Mouse (Mus musculus) limb, embryonic 15.5 days (tissue): ENCODE measurements around the gene Gnaz. TPM values are rescaled to one million over a fixed set of nuclear protein-coding genes. Genes with fewer than 3 reads are reported as not detected.

ENCODE experiments used
- ATAC-seq: fragments of 200-750 bp; cut with Nextera tagmentation; 2 replicates; pipeline ENCODE4 v1.8.0; 2017; ENCODE audit warnings: low read depth, moderate TSS enrichment; ENCODE audit not compliant: insufficient number of reproducible peaks, low FRiP score, low TSS enrichment
- H3K27ac ChIP-seq: fragments of 300-500 bp; sonication (generic); 2 replicates; pipeline ENCODE4 v1.5.1; 2015; ENCODE audit warnings: moderate library complexity, mild to moderate bottlenecking, inconsistent platforms
- H3K27me3 ChIP-seq: fragments of 300-500 bp; sonication (generic); 2 replicates; pipeline ENCODE4 v1.6.1; 2015; ENCODE audit warnings: inconsistent platforms
- H3K36me3 ChIP-seq: fragments of 300-500 bp; sonication (generic); 2 replicates; pipeline ENCODE4 v1.6.1; 2015; ENCODE audit warnings: inconsistent platforms
- H3K4me1 ChIP-seq: fragments of 300-500 bp; sonication (generic); 2 replicates; pipeline ENCODE4 v1.6.1; 2015; ENCODE audit warnings: inconsistent platforms
- H3K4me2 ChIP-seq: fragments of 300-500 bp; sonication (generic); 2 replicates; pipeline ENCODE4 v1.6.1; 2015; ENCODE audit warnings: mild to moderate bottlenecking, inconsistent platforms
- H3K4me3 ChIP-seq: fragments of 300-500 bp; sonication (generic); 2 replicates; pipeline ENCODE4 v1.5.1; 2015; ENCODE audit warnings: mild to moderate bottlenecking, inconsistent platforms
- H3K9ac ChIP-seq: fragments of 300-500 bp; sonication (generic); 2 replicates; pipeline ENCODE4 v1.6.1; 2015; ENCODE audit warnings: inconsistent platforms
- H3K9me3 ChIP-seq: fragments of 300-500 bp; sonication (generic); 2 replicates; pipeline ENCODE4 v1.6.1; 2016; ENCODE audit warnings: inconsistent platforms
- WGBS: fragments of 180-500 bp; shearing (Covaris S2); methylation state at CpG from one replicate; pipeline ENCODE4 v1.1.7; 2015; 5-methylcytosine and 5-hydroxymethylcytosine counted together
- polyA plus RNA-seq: library from polyadenylated mRNA; unstranded; fragments of >200 nt; fragmentation: Nextera tagmentation; extraction: Ambion mirVana; gene quantifications from 2 replicates; pipeline ENCODE4 v1.2.1, GENCODE M21; 2015

The Gnaz gene
- polyA plus RNA-seq, 1 experiment from 2014 or later, result 3.3 TPM

DNA sequence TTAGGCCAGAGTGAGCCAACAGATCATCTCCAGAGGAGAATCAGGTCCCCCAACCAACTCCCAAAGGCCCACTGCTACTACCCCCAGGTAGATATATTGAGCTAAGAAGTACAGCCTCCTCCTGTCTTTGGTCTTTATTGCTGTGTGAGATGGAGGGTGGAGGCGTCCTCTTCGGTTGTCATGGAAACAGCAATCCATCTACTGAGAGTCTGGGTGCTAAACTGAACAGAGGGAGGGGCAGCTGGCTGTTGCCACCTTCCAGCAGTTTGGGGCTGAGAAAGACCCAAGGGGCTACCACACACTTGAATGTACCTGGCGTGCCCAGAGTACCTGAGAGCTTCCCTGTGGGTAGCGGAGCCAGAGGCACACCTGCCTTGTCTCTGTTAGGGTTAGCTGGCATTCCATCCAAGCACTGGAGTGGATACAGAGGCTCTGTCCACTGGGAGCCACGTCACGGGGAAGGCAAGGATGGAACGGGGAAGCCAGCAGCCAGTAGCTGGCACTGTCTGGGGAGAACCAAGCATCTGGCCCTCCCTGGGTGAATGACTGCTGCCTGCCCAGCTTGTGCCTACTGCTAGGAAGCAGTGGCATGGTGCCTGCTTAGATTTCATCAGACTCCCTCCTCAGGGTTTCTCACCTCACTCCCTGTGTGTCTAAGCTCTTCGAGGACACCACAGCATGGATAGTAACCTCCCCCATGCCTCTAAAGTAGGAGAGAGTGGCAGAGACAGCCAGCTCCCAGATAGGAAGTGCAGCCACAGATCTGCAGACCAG is 40.1 kb downstream of the Gnaz start:
- no peak overlapping the region for H3K9ac ChIP-seq
- H3K36me3 ChIP-seq, result no peaks in the 10 kb centered on the region
- H3K27me3 ChIP-seq, result no peaks in the 10 kb centered on the region
- 66% methylated on average over 8 of the region's 8 CpGs for WGBS
- no peaks in the 10 kb centered on the region for H3K9me3 ChIP-seq
- H3K4me1 ChIP-seq, result no peaks in the 10 kb centered on the region
- no peak overlapping the region for H3K4me2 ChIP-seq
- ATAC-seq, result no peak
- H3K4me3 ChIP-seq, result no peak overlapping the region
- no peak overlapping the region for H3K27ac ChIP-seq

DNA sequence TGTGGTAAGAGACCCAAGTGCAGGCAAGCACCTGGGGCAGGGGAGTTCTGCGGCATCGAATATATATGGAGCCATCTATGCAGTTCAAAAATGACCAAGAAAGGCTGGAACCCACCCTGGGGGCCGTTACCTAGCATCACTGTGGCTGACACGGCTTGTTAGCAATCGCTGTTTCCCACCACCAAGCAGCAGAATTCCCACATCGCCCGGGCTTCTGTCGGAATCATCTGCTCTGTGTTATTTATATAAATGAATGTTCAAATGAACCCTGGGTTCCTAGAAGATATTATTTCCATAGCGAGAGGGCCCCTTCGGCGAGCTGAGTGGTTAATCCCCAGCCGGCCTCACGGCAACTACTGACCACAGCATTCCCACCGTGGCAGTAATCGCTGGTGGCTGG is 43.7 kb downstream of the Gnaz start:
- Histone ChIP-seq H3K4me1 (no peaks in the 10 kb centered on the region), H3K27ac (no peak overlapping the region), H3K4me2 (no peak overlapping the region), H3K4me3 (no peak overlapping the region), H3K36me3 (no peaks in the 10 kb centered on the region), H3K9ac (no peak overlapping the region), H3K9me3 (no peaks in the 10 kb centered on the region), H3K27me3 (no peaks in the 10 kb centered on the region)
- 78% methylated on average over 15 of the region's 15 CpGs for WGBS
- ATAC-seq, result no peak

DNA sequence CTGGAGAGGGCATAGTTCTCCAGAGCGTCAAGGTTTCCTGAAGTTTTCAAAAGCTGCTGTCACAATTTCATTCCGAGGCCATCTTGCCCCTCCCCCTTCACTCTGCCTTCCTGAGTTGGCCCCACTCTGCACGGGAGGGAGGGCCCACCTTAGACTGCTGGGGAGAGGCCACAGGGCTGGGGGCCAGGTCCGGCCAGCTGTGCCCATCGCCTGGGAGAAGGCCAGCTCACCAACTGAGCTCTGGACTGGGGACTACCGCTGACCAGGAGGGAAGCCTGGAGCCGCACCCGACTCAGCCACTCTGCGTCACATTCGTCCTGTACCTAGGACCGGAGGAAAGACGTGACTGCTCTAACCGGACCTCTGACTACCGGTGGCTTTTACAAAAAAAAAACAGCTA is 48.5 kb downstream of the Gnaz start:
- H3K27me3 ChIP-seq, result no peaks in the 10 kb centered on the region
- H3K9me3 ChIP-seq, result no peaks in the 10 kb centered on the region
- no peak for ATAC-seq
- H3K4me3 ChIP-seq, result no peak overlapping the region
- 70% methylated on average over 14 of the region's 14 CpGs for WGBS
- H3K4me2 ChIP-seq, result no peak overlapping the region
- no peak overlapping the region for H3K27ac ChIP-seq
- H3K9ac ChIP-seq, result no peak overlapping the region
- no peaks in the 10 kb centered on the region for H3K4me1 ChIP-seq
- no peaks in the 10 kb centered on the region for H3K36me3 ChIP-seq

DNA sequence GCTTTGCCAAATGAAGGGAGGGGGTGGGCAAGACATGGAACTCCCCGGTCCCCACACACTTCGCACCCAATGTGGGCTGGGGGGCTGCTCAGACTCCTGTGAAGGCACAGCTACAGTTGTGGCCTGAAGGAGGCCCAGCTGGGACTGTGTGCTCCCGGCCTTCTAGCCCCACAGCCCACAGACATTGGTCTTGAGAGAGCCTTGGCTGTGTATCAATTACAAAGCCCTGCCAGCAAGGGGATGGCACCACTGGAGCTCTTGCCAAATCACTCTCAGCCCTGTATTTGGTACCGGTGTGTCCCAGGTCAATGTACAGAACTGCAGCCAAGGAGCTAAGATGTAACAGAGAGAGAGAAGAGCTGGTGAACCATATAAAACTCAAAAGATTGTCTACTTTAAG is 49.5 kb downstream of the Gnaz start:
- no peaks in the 10 kb centered on the region for H3K4me1 ChIP-seq
- no peak overlapping the region for H3K27ac ChIP-seq
- no peaks in the 10 kb centered on the region for H3K27me3 ChIP-seq
- H3K36me3 ChIP-seq, result no peaks in the 10 kb centered on the region
- 87% methylated on average over 4 of the region's 4 CpGs for WGBS
- H3K9ac ChIP-seq, result no peak overlapping the region
- H3K4me3 ChIP-seq, result no peak overlapping the region
- ATAC-seq, result no peak
- no peak overlapping the region for H3K4me2 ChIP-seq
- H3K9me3 ChIP-seq, result no peaks in the 10 kb centered on the region

DNA sequence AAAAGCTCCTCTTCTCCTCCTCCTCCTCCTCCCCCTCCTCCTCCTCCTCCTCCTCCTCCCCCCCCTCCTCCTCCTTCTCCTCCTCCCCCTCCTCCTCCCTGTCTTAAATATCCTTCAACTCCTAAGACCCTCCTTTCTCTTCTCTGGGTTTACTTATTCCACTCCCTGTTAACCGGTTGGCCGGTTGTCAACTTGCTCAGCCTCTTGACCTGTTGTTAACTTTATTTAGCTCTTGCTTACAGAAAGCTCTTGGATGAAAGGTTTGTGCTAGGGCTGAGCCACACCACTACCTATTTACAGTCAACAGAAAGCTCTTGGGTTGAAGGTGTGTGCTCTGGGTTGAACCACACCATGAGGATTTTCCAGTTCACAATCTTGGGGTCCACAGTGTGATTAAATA is 53.3 kb downstream of the Gnaz start:
- Histone ChIP-seq H3K9ac (no peak overlapping the region), H3K4me3 (no peak overlapping the region), H3K27me3 (no peaks in the 10 kb centered on the region), H3K27ac (no peak overlapping the region), H3K4me1 (no peaks in the 10 kb centered on the region), H3K9me3 (no peaks in the 10 kb centered on the region), H3K36me3 (no peaks in the 10 kb centered on the region), H3K4me2 (no peak overlapping the region)
- no peak for ATAC-seq
- WGBS, result 28% methylated on average over 2 of the region's 2 CpGs

DNA sequence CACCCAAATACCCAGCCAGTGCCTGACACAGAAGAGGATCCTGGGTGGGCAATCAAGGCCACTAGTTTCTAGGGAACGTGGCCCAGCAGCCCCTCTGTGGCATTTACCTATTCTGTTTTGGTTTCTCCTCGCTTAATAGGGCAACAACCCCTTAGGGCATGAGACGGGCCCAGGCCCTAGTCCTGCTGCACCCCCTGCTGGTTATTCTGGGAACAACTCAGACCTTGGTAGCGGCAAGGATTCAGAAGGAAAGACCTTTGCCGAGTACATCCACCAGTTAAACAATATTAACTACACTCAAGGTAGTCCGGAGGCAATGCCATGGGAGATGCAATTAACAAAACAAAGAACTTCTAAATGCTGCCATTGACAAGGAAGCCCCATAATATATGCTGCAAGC is 54.2 kb downstream of the Gnaz start:
- no peaks in the 10 kb centered on the region for H3K36me3 ChIP-seq
- H3K4me2 ChIP-seq, result no peak overlapping the region
- no peaks in the 10 kb centered on the region for H3K4me1 ChIP-seq
- ATAC-seq, result no peak
- no peaks in the 10 kb centered on the region for H3K27me3 ChIP-seq
- H3K27ac ChIP-seq, result no peak overlapping the region
- 10% methylated on average over 6 of the region's 6 CpGs for WGBS
- H3K4me3 ChIP-seq, result no peak overlapping the region
- no peak overlapping the region for H3K9ac ChIP-seq
- no peaks in the 10 kb centered on the region for H3K9me3 ChIP-seq

DNA sequence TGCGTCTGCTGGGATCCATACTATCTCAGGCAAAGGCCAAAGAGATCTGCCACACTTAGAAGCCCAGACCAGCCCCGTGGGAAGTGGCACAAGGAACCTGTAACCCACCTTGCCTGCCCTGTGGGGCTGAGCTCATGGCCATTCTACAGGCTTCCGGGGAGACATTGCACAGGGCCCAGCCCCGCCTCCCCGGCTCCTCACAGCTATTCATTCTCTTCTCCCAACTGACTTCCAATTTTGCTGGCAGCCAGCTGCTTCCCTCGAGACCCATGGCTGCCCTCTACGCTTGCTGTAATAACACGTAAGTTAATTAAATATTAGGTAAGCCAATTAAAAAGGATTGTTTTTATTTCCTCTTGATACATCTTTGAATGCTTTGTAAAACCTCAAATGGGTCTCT is 59.5 kb downstream of the Gnaz start:
- 64% methylated on average over 8 of the region's 8 CpGs for WGBS
- Histone ChIP-seq H3K27me3 (no peaks in the 10 kb centered on the region), H3K4me3 (no peak overlapping the region), H3K4me2 (no peak overlapping the region), H3K9ac (no peak overlapping the region), H3K4me1 (no peaks in the 10 kb centered on the region), H3K27ac (no peak overlapping the region), H3K9me3 (no peaks in the 10 kb centered on the region), H3K36me3 (no peaks in the 10 kb centered on the region)
- no peak for ATAC-seq

DNA sequence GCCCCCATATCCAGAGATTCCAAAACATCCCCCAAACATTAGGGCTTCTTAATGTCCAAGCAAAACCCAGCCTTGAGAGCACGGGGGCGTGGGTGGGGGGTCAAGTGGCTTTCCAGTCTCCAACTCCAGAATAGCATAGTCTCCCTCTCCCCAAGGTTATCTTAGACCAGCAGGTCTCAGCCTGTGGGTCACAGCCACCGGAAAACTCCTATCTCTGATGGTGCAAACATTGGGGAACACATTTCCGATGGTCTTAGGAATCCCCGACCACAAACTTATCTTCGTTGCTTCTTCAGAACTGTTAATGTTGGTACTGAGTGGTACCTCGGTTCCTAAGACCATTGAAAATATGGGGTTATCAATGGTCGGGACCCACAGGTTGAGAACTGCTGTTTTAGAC is 61.8 kb downstream of the Gnaz start:
- WGBS, result 86% methylated on average over 8 of the region's 8 CpGs
- no peak for ATAC-seq
- no peak overlapping the region for H3K4me2 ChIP-seq

DNA sequence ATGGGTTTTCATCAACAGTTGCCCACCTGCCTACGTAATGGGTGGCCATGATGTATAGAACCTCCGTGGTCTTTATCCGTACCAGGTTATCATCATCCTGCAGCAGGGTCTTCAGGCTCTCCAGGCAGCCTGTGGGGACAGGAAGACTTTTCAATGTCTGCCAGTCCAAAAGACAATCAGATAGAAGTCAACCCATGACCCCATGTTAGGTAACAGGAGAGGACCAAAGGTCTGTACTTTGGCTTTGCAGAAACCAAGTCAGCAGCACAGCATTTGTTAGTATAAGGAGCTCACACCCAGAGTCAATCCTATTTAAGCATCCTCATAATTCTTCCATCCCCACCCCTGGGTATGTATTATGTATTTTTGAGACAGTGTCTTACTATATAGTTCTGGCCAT is 62.7 kb downstream of the Gnaz start:
- 93% methylated on average over 3 of the region's 3 CpGs for WGBS
- Histone ChIP-seq H3K36me3 (no peaks in the 10 kb centered on the region), H3K27me3 (no peaks in the 10 kb centered on the region), H3K9ac (no peak overlapping the region), H3K4me2 (no peak overlapping the region), H3K9me3 (no peaks in the 10 kb centered on the region), H3K4me1 (peaks cover 8% of the 10 kb centered on the region), H3K27ac (no peak overlapping the region), H3K4me3 (no peak overlapping the region)
- no peak for ATAC-seq

More for the DNA sequence above, 61.8 kb downstream of the Gnaz start:
- H3K4me3 ChIP-seq, result no peak overlapping the region
- H3K27ac ChIP-seq, result no peak overlapping the region
- H3K4me1 ChIP-seq, result peaks cover 8% of the 10 kb centered on the region
- no peak overlapping the region for H3K9ac ChIP-seq
- no peaks in the 10 kb centered on the region for H3K36me3 ChIP-seq
- H3K27me3 ChIP-seq, result no peaks in the 10 kb centered on the region
- no peaks in the 10 kb centered on the region for H3K9me3 ChIP-seq

DNA sequence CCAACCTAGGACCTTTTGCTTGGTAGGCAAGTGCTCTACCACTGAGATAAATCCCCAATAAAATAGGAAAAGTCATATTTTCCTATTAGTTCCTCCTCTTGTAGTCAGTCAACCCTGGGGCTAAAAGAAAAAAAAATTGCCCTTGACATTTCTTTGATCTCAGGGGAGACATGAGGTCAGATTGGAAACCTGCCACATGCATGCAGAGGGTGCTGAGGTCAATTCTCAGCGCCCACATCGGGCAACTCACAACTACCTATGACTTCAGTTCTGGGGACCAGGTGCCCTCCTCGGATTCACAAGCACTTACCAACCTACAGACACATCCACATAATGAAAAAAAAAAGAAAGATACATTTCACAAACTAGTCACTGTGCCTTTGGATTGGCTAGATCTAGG is 63.3 kb downstream of the Gnaz start:
- no peak for ATAC-seq
- H3K9me3 ChIP-seq, result no peaks in the 10 kb centered on the region
- no peaks in the 10 kb centered on the region for H3K36me3 ChIP-seq
- H3K27me3 ChIP-seq, result no peaks in the 10 kb centered on the region
- 83% methylated on average over 3 of the region's 3 CpGs for WGBS
- H3K27ac ChIP-seq, result no peak overlapping the region
- H3K4me2 ChIP-seq, result no peak overlapping the region
- no peak overlapping the region for H3K9ac ChIP-seq
- H3K4me1 ChIP-seq, result peaks cover 8% of the 10 kb centered on the region
- no peak overlapping the region for H3K4me3 ChIP-seq

DNA sequence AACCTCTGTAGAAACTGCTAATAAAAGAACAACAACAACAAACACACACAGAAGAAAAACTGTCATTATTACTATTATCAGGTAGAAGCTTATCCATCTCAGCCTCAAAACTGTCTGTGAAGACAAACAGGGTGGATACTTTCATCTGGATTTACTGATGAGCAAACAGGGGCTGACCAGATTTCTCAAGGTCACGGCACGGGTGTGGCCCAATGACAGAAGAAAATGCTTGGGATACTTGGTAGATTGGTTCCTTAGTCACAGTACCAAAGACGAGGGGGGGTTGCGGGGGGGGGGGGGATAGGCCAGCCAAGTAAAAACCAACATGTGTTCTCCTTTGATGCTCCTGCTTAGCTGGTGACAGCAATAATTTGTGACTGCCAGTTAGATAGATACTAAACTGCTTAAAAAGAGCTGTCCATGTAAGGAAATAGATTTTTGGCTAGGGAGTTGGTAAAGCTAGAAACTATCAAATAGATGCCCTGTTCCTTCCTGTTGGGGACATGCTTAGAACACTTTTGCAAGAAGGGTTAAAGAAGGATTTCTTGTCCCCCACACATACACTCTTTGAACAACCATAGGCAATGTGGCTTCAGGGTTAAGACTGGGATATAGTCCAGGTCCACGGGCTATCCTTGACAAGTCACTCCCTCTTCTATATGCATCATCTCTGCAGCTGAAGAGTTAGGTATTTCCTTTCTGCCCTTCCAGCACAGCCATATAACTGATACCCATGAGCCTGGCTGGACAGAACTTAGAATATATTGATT is 64.6 kb downstream of the Gnaz start:
- peaks cover 13% of the 10 kb centered on the region for H3K4me1 ChIP-seq
- H3K27ac ChIP-seq, result no peak overlapping the region
- H3K4me3 ChIP-seq, result no peak overlapping the region
- no peaks in the 10 kb centered on the region for H3K9me3 ChIP-seq
- ATAC-seq, result no peak
- WGBS, result 64% methylated on average over 5 of the region's 5 CpGs
- H3K36me3 ChIP-seq, result no peaks in the 10 kb centered on the region
- no peak overlapping the region for H3K4me2 ChIP-seq
- H3K9ac ChIP-seq, result no peak overlapping the region
- H3K27me3 ChIP-seq, result no peaks in the 10 kb centered on the region

DNA sequence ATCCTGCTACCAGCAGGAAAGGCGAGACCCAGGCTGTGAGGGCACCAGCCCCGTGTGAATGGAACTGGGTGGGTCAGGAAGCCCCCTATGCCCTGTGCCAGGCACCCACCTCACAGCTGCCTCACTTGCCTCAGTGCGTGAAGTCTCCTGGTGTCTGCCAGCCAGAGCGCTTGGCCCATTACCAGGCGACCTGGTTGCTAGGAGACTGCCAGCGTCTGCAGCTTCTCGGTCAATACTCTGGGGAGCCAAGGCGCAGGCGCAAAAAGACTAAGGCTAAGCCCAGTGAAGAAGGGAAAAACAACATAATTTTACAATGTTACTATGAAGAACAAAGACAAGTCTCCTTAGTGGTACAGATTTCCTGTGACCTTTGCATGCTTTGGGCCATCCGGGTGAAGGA is 65.4 kb downstream of the Gnaz start, which contains the start of gene Rsph14:
TSS of gene Rsph14 (minus strand) at position 192 of the 400 bp plus-strand sequence.
- ATAC-seq, result no peak
- H3K4me3 ChIP-seq, result no peak within 1 kb of the TSS
- H3K4me2 ChIP-seq, result no peak within 1 kb of the TSS
- WGBS, result 30% methylated on average over 10 of the region's 10 CpGs
- H3K4me1 ChIP-seq, result peaks cover 17% of the 10 kb centered on the region
- no peaks in the 10 kb centered on the region for H3K9me3 ChIP-seq
- H3K27ac ChIP-seq, result no peak within 1 kb of the TSS
- no peaks in the 10 kb centered on the region for H3K27me3 ChIP-seq
- no peaks in the 10 kb centered on the region for H3K36me3 ChIP-seq
- no peak within 1 kb of the TSS for H3K9ac ChIP-seq
